Mouse (Mus musculus) liver, postnatal 0 days (tissue): Measurements from ENCODE around the gene Haus2.
"Not testable (repeated sequence)": the region's sequence is repeated elsewhere in the genome, so short reads cannot be mapped to it uniquely, and the experiment has no call there.

Source experiments
- CTCF ChIP-seq: sonication (generic); IDR thresholded peaks from 2 replicates; pipeline ENCODE4 v1.5.1; 2016; ENCODE audit warnings: antibody characterized with exemption, low read depth
- EP300 ChIP-seq: IDR thresholded peaks from 2 replicates; pipeline ENCODE4 v1.6.1; 2016; ENCODE audit warnings: antibody characterized with exemption, low read depth, mild to moderate bottlenecking

DNA sequence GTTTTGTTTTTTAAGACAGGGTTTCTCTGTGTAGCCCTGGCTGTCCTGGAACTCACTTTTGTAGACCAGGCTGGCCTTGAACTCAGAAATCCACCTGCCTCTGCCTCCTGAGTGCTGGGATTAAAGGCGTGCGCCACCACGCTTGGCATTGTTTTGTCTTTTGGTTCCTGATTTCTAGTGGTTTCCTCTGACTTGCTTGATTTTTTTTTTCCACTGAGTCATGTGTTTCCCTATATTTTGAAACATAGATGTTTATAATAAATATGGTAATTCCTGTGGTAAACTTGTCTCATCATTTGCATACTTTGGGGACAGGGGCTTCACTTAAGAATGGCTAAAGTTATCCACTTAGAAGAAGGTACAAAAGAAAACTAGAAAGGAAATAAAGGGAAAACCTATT, 37.0 kb upstream of the Haus2 start:
- TF ChIP-seq EP300, CTCF: not testable (repeated sequence)
